Mouse (Mus musculus): Measurements from ENCODE around the gene Map3k14. TPM values are rescaled to one million over a fixed set of nuclear protein-coding genes. Genes with fewer than 3 reads are reported as not detected.

Gene Map3k14
- total and polyA plus RNA-seq, 3 experiments, result 4.9 to 10.8 (median 10.8) TPM

GRCm38 (mm10) chr11:103197340-103197739 is 69.9 kb downstream of the Map3k14 start:
- no peak for TF ChIP-seq GATA1 (IDR thresholded peaks at IDR 0.05; ENCODE audit: borderline replicate concordance, low read length)
- no peak for TF ChIP-seq POLR2AphosphoS5 (IDR thresholded peaks at IDR 0.05; ENCODE audit: insufficient replicate concordance, low read depth, low read length)
- no peak for TF ChIP-seq CTCF (IDR thresholded peaks at IDR 0.05; ENCODE audit: low read depth, low read length)
- TF ChIP-seq TAL1 (conservative IDR thresholded peaks at IDR 0.05; ENCODE audit: low read depth, low read length), result no peak
- no peak for TF ChIP-seq GATA2 (IDR thresholded peaks at IDR 0.05; ENCODE audit: borderline replicate concordance, low read depth, low read length)
- DNase-seq (ENCODE audit: low spot score) (no peak), ATAC-seq (ENCODE audit: extremely low read depth, insufficient number of reproducible peaks, low FRiP score, poor library complexity, severe bottlenecking) (no peak)
- Histone ChIP-seq H3K9me3 (replicated peaks) (no peaks in the 10 kb centered on the region), H3K27me3 (ENCODE audit: insufficient read depth, low read length) (peaks cover 82% of the 10 kb centered on the region), H3K36me3 (replicated peaks) (no peaks in the 10 kb centered on the region), H3K4me3 (ENCODE audit: low read depth, low read length) (no peak overlapping the region), H3K4me1 (ENCODE audit: insufficient read depth, low read depth, low read length) (no peaks in the 10 kb centered on the region)

- Histone ChIP-seq H3K9me3 (replicated peaks) (no peaks in the 10 kb centered on the region), H3K4me3 (ENCODE audit: low read depth, low read length) (no peak overlapping the region), H3K36me3 (replicated peaks) (no peaks in the 10 kb centered on the region), H3K4me1 (ENCODE audit: insufficient read depth, low read depth, low read length) (no peaks in the 10 kb centered on the region), H3K27me3 (ENCODE audit: insufficient read depth, low read length) (peaks cover 80% of the 10 kb centered on the region)
- TF ChIP-seq TAL1 (conservative IDR thresholded peaks at IDR 0.05; ENCODE audit: low read depth, low read length) (no peak), GATA2 (IDR thresholded peaks at IDR 0.05; ENCODE audit: borderline replicate concordance, low read depth, low read length) (no peak), POLR2AphosphoS5 (IDR thresholded peaks at IDR 0.05; ENCODE audit: insufficient replicate concordance, low read depth, low read length) (no peak), CTCF (IDR thresholded peaks at IDR 0.05; ENCODE audit: low read depth, low read length) (no peak), GATA1 (IDR thresholded peaks at IDR 0.05; ENCODE audit: borderline replicate concordance, low read length) (no peak)
- no peak for DNase-seq (ENCODE audit: low spot score)
- no peak for ATAC-seq (ENCODE audit: extremely low read depth, insufficient number of reproducible peaks, low FRiP score, poor library complexity, severe bottlenecking)
Measured at GRCm38 (mm10) chr11:103195656-103196055, 71.6 kb downstream of the Map3k14 start.

GRCm38 (mm10) chr11:103195236-103195635 is 72.0 kb downstream of the Map3k14 start:
- no peak for TF ChIP-seq POLR2AphosphoS5 (IDR thresholded peaks at IDR 0.05; ENCODE audit: insufficient replicate concordance, low read depth, low read length)
- TF ChIP-seq CTCF (IDR thresholded peaks at IDR 0.05; ENCODE audit: low read depth, low read length), result no peak
- no peak for TF ChIP-seq TAL1 (conservative IDR thresholded peaks at IDR 0.05; ENCODE audit: low read depth, low read length)
- TF ChIP-seq GATA1 (IDR thresholded peaks at IDR 0.05; ENCODE audit: borderline replicate concordance, low read length), result no peak
- no peak for TF ChIP-seq GATA2 (IDR thresholded peaks at IDR 0.05; ENCODE audit: borderline replicate concordance, low read depth, low read length)
- no peaks in the 10 kb centered on the region for H3K36me3 ChIP-seq (replicated peaks)
- H3K4me1 ChIP-seq (ENCODE audit: insufficient read depth, low read depth, low read length), result no peaks in the 10 kb centered on the region
- H3K27me3 ChIP-seq (ENCODE audit: insufficient read depth, low read length), result peaks cover 81% of the 10 kb centered on the region
- H3K9me3 ChIP-seq (replicated peaks), result no peaks in the 10 kb centered on the region
- DNase-seq (ENCODE audit: low spot score), result no peak
- H3K4me3 ChIP-seq (ENCODE audit: low read depth, low read length), result no peak overlapping the region
- no peak for ATAC-seq (ENCODE audit: extremely low read depth, insufficient number of reproducible peaks, low FRiP score, poor library complexity, severe bottlenecking)

GRCm38 (mm10) chr11:103193825-103194168 is 73.5 kb downstream of the Map3k14 start:
- no peaks in the 10 kb centered on the region for H3K36me3 ChIP-seq (replicated peaks)
- no peak overlapping the region for H3K4me3 ChIP-seq (ENCODE audit: low read depth, low read length)
- DNase-seq (ENCODE audit: low spot score), result no peak
- H3K4me1 ChIP-seq (ENCODE audit: insufficient read depth, low read depth, low read length), result no peaks in the 10 kb centered on the region
- peaks cover 81% of the 10 kb centered on the region for H3K27me3 ChIP-seq (ENCODE audit: insufficient read depth, low read length)
- TF ChIP-seq GATA2 (IDR thresholded peaks at IDR 0.05; ENCODE audit: borderline replicate concordance, low read depth, low read length), result no peak
- TF ChIP-seq POLR2AphosphoS5 (IDR thresholded peaks at IDR 0.05; ENCODE audit: insufficient replicate concordance, low read depth, low read length), result no peak
- no peak for TF ChIP-seq CTCF (IDR thresholded peaks at IDR 0.05; ENCODE audit: low read depth, low read length)
- TF ChIP-seq GATA1 (IDR thresholded peaks at IDR 0.05; ENCODE audit: borderline replicate concordance, low read length), result no peak
- TF ChIP-seq TAL1 (conservative IDR thresholded peaks at IDR 0.05; ENCODE audit: low read depth, low read length), result no peak
- ATAC-seq (ENCODE audit: extremely low read depth, insufficient number of reproducible peaks, low FRiP score, poor library complexity, severe bottlenecking), result no peak
- no peaks in the 10 kb centered on the region for H3K9me3 ChIP-seq (replicated peaks)

GRCm38 (mm10) chr11:103192956-103193824 is 74.1 kb downstream of the Map3k14 start:
- ATAC-seq (ENCODE audit: extremely low read depth, insufficient number of reproducible peaks, low FRiP score, poor library complexity, severe bottlenecking) (no peak), DNase-seq (ENCODE audit: low spot score) (no peak)
- Histone ChIP-seq H3K27me3 (ENCODE audit: insufficient read depth, low read length) (peaks cover 79% of the 10 kb centered on the region), H3K4me3 (ENCODE audit: low read depth, low read length) (no peak overlapping the region), H3K4me1 (ENCODE audit: insufficient read depth, low read depth, low read length) (no peaks in the 10 kb centered on the region), H3K36me3 (replicated peaks) (no peaks in the 10 kb centered on the region), H3K9me3 (replicated peaks) (no peaks in the 10 kb centered on the region)
- TF ChIP-seq POLR2AphosphoS5 (IDR thresholded peaks at IDR 0.05; ENCODE audit: insufficient replicate concordance, low read depth, low read length) (no peak), TAL1 (conservative IDR thresholded peaks at IDR 0.05; ENCODE audit: low read depth, low read length) (no peak), CTCF (IDR thresholded peaks at IDR 0.05; ENCODE audit: low read depth, low read length) (no peak), GATA1 (IDR thresholded peaks at IDR 0.05; ENCODE audit: borderline replicate concordance, low read length) (no peak), GATA2 (IDR thresholded peaks at IDR 0.05; ENCODE audit: borderline replicate concordance, low read depth, low read length) (no peak)

GRCm38 (mm10) chr11:103192230-103192955 is 74.9 kb downstream of the Map3k14 start:
- H3K36me3 ChIP-seq (replicated peaks), result no peaks in the 10 kb centered on the region
- no peak overlapping the region for H3K4me3 ChIP-seq (ENCODE audit: low read depth, low read length)
- no peak for TF ChIP-seq GATA1 (IDR thresholded peaks at IDR 0.05; ENCODE audit: borderline replicate concordance, low read length)
- TF ChIP-seq CTCF (IDR thresholded peaks at IDR 0.05; ENCODE audit: low read depth, low read length), result no peak
- TF ChIP-seq GATA2 (IDR thresholded peaks at IDR 0.05; ENCODE audit: borderline replicate concordance, low read depth, low read length), result no peak
- TF ChIP-seq POLR2AphosphoS5 (IDR thresholded peaks at IDR 0.05; ENCODE audit: insufficient replicate concordance, low read depth, low read length), result no peak
- TF ChIP-seq TAL1 (conservative IDR thresholded peaks at IDR 0.05; ENCODE audit: low read depth, low read length), result no peak
- H3K4me1 ChIP-seq (ENCODE audit: insufficient read depth, low read depth, low read length), result no peaks in the 10 kb centered on the region
- no peak for DNase-seq (ENCODE audit: low spot score)
- peaks cover 72% of the 10 kb centered on the region for H3K27me3 ChIP-seq (ENCODE audit: insufficient read depth, low read length)
- no peaks in the 10 kb centered on the region for H3K9me3 ChIP-seq (replicated peaks)
- ATAC-seq (ENCODE audit: extremely low read depth, insufficient number of reproducible peaks, low FRiP score, poor library complexity, severe bottlenecking), result no peak
